Mouse (Mus musculus): ENCODE measurements around the gene Tecr. TPM values are rescaled to one million over a fixed set of nuclear protein-coding genes. Genes with fewer than 3 reads are reported as not detected.

The Tecr gene
- 100 to 1,000 TPM; 521 to 544 TPM for total RNA-seq (2021)
- long read RNA-seq, experiment 1, transcript Tecr-203 (12 exons, 1,120 nt), result major isoform, 234 of 439 reads
- long read RNA-seq, experiment 1, transcript Tecr-201 (13 exons, 1,158 nt), result minor isoform, 148 of 439 reads
- long read RNA-seq, experiment 1, partial matches to known transcripts, result 15 of 439 reads
- long read RNA-seq, experiment 1, other reads (novel, unspliced or antisense), result 41 of 439 reads
- long read RNA-seq, experiment 2, transcript Tecr-205 (8 exons, 878 nt), result minor isoform, 5 of 801 reads
- long read RNA-seq, experiment 2, transcript Tecr-203 (12 exons, 1,120 nt), result major isoform, 436 of 801 reads
- long read RNA-seq, experiment 2, transcript Tecr-201 (13 exons, 1,158 nt), result minor isoform, 267 of 801 reads
- long read RNA-seq, experiment 2, partial matches to known transcripts, result 37 of 801 reads
- long read RNA-seq, experiment 2, other reads (novel, unspliced or antisense), result 55 of 801 reads

GRCm38 (mm10) chr8:83607661-83608397 is at the start of gene Tecr, which contains the start of gene Dnajb1:
Tecr (minus strand) TSS chr8:83607971.
Dnajb1 (plus strand) TSS chr8:83608193.
- peak; percentile 98 to 99 for DNase-seq (ENCODE audit: low spot score in 2 of 2)

- DNase-seq (ENCODE audit: low spot score in 2 of 2), result no peak
Measured at GRCm38 (mm10) chr8:83656484-83657246, 48.9 kb upstream of the Tecr start.

GRCm38 (mm10) chr8:83656043-83656442 is 48.3 kb upstream of the Tecr start:
- DNase-seq (ENCODE audit: low spot score in 2 of 2), result no peak

GRCm38 (mm10) chr8:83654725-83655124 is 47.0 kb upstream of the Tecr start:
- DNase-seq (ENCODE audit: low spot score in 2 of 2), result no peak

GRCm38 (mm10) chr8:83653662-83654017 is 45.9 kb upstream of the Tecr start:
- no peak for DNase-seq (ENCODE audit: low spot score in 2 of 2)

- no peak for DNase-seq (ENCODE audit: low spot score in 2 of 2)
Measured at GRCm38 (mm10) chr8:83652744-83653661, 45.2 kb upstream of the Tecr start.

GRCm38 (mm10) chr8:83652030-83652743 is 44.4 kb upstream of the Tecr start, which contains the start of gene Gipc1:
Gipc1 (plus strand) TSS chr8:83652677.
- peak; percentile 96 to 98 for DNase-seq (ENCODE audit: low spot score in 2 of 2)

- DNase-seq (ENCODE audit: low spot score in 2 of 2), result no peak
Measured at GRCm38 (mm10) chr8:83649699-83650098, 41.9 kb upstream of the Tecr start.

GRCm38 (mm10) chr8:83648031-83648430 is 40.3 kb upstream of the Tecr start:
- DNase-seq (ENCODE audit: low spot score in 2 of 2), result no peak

- no peak for DNase-seq (ENCODE audit: low spot score in 2 of 2)
Measured at GRCm38 (mm10) chr8:83647511-83647910, 39.7 kb upstream of the Tecr start.

- no peak for DNase-seq (ENCODE audit: low spot score in 2 of 2)
Measured at GRCm38 (mm10) chr8:83639649-83640048, 31.9 kb upstream of the Tecr start.

- DNase-seq (ENCODE audit: low spot score in 2 of 2), result no peak
Measured at GRCm38 (mm10) chr8:83638856-83639255, 31.1 kb upstream of the Tecr start.

- DNase-seq (ENCODE audit: low spot score in 2 of 2), result no peak
Measured at GRCm38 (mm10) chr8:83632083-83632707, 24.4 kb upstream of the Tecr start.

GRCm38 (mm10) chr8:83625676-83626299 is 18.0 kb upstream of the Tecr start:
- no peak for DNase-seq (ENCODE audit: low spot score in 2 of 2)

GRCm38 (mm10) chr8:83624739-83625138 is 17.0 kb upstream of the Tecr start:
- no peak for DNase-seq (ENCODE audit: low spot score in 2 of 2)

- no peak for DNase-seq (ENCODE audit: low spot score in 2 of 2)
Measured at GRCm38 (mm10) chr8:83623549-83623948, 15.8 kb upstream of the Tecr start.

GRCm38 (mm10) chr8:83622389-83622989 is 14.7 kb upstream of the Tecr start:
- DNase-seq (ENCODE audit: low spot score in 2 of 2), result peak; percentile 86 to 91

GRCm38 (mm10) chr8:83621691-83622388 is 14.1 kb upstream of the Tecr start:
- DNase-seq (ENCODE audit: low spot score in 2 of 2), result no peak
